Mouse (Mus musculus): Measurements from ENCODE around the gene Gm44503. TPM values are rescaled to one million over a fixed set of nuclear protein-coding genes. Genes with fewer than 3 reads are reported as not detected.
A peak's percentile ranks its signal among the peaks of the same experiment; 100 is the strongest.

Gm44503 gene
- polyA plus RNA-seq, 1 experiment from 2014 or later, result not detected

DNA sequence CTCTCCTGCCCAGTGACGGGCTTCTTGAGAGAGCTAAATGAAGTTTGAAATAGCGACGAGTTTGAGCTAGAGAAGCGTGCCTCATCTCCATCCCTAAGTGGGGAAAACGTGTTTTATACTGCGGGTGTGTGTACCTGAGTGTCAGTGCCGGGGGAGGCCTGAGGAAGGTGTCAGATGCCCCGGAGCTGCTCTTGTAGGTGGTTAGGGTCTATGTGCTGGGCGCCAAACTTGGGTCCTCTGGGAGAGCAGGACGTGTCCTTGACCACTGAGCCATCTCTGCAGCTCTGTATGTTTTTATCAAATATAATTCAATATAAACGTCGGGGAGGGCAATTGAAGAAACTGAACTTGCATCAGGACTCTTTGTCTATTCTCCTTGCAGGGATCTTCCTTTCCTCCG lies 14.4 kb upstream of the Gm44503 start:
- H3K27me3 ChIP-seq (replicated peaks), result no peaks in the 10 kb centered on the region
- ATAC-seq (ENCODE audit: insufficient read depth, low FRiP score, low read depth), result no peak
- WGBS, result 88% methylated on average over 13 of the region's 13 CpGs
- H3K4me3 ChIP-seq (replicated peaks), result no peak overlapping the region
- peaks cover 20% of the 10 kb centered on the region for H3K36me3 ChIP-seq
- no peak overlapping the region for H3K4me2 ChIP-seq
- no peaks in the 10 kb centered on the region for H3K4me1 ChIP-seq
- H3K9ac ChIP-seq, result no peak overlapping the region
- H3K27ac ChIP-seq, result no peak overlapping the region
- no peaks in the 10 kb centered on the region for H3K9me3 ChIP-seq

- H3K27ac ChIP-seq, result no peak overlapping the region
- H3K9ac ChIP-seq, result no peak overlapping the region
- no peak overlapping the region for H3K4me3 ChIP-seq (replicated peaks)
- H3K9me3 ChIP-seq, result no peaks in the 10 kb centered on the region
- no peaks in the 10 kb centered on the region for H3K27me3 ChIP-seq (replicated peaks)
- H3K36me3 ChIP-seq, result peaks cover 20% of the 10 kb centered on the region
- no peak for ATAC-seq (ENCODE audit: insufficient read depth, low FRiP score, low read depth)
- H3K4me1 ChIP-seq, result no peaks in the 10 kb centered on the region
- H3K4me2 ChIP-seq, result no peak overlapping the region
- 83% methylated on average over 1 of the region's 1 CpGs for WGBS
These were observed 11.6 kb upstream of the Gm44503 start for GRCm38 (mm10) chr9:72947010-72947409.

GRCm38 (mm10) chr9:72949572-72949971 lies 9.1 kb upstream of the Gm44503 start:
- peak; percentile 39; the same call in 1 of the 2 replicates for ATAC-seq (ENCODE audit: insufficient read depth, low FRiP score, low read depth)
- H3K27ac ChIP-seq, result no peak overlapping the region
- no peak overlapping the region for H3K9ac ChIP-seq
- H3K36me3 ChIP-seq, result peaks cover 20% of the 10 kb centered on the region
- no peaks in the 10 kb centered on the region for H3K9me3 ChIP-seq
- H3K27me3 ChIP-seq (replicated peaks), result no peaks in the 10 kb centered on the region
- no peaks in the 10 kb centered on the region for H3K4me1 ChIP-seq
- no peak overlapping the region for H3K4me3 ChIP-seq (replicated peaks)
- no peak overlapping the region for H3K4me2 ChIP-seq
- 57% methylated on average over 7 of the region's 7 CpGs for WGBS

GRCm38 (mm10) chr9:72954746-72955145 lies 3.9 kb upstream of the Gm44503 start:
- no peaks in the 10 kb centered on the region for H3K9me3 ChIP-seq
- WGBS, result 45% methylated on average over 2 of the region's 2 CpGs
- H3K36me3 ChIP-seq, result no peaks in the 10 kb centered on the region
- H3K27me3 ChIP-seq (replicated peaks), result no peaks in the 10 kb centered on the region
- no peak for ATAC-seq (ENCODE audit: insufficient read depth, low FRiP score, low read depth)
- H3K27ac ChIP-seq, result no peak overlapping the region
- H3K9ac ChIP-seq, result no peak overlapping the region
- H3K4me1 ChIP-seq, result peaks cover 2% of the 10 kb centered on the region; the same call in 1 of the 2 replicates
- H3K4me3 ChIP-seq (replicated peaks), result no peak overlapping the region
- H3K4me2 ChIP-seq, result no peak overlapping the region

DNA sequence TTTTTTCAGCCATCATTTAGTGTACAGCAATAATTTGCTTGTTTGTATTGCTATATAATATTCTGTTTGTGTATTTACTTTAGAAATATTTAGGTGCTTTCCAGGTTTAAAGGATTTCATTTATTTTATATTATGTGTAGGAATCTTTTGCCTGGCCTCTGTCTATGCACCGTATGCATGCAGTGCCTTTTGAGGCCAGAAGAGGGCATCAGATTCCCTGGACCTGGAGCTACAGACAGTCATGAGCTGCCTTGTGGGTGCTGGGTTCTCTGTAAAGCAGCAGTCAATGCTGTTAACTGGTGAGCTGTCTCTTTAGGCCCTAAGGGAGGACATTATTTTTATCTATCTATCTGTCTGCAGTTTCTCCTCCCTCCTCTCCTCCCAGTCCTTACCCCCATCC lies 3.1 kb upstream of the Gm44503 start:
- H3K36me3 ChIP-seq, result no peaks in the 10 kb centered on the region
- peaks cover 2% of the 10 kb centered on the region; the same call in 1 of the 2 replicates for H3K4me1 ChIP-seq
- no peak overlapping the region for H3K9ac ChIP-seq
- WGBS, result 19% methylated on average over 1 of the region's 1 CpGs
- no peak overlapping the region for H3K4me2 ChIP-seq
- no peak overlapping the region for H3K4me3 ChIP-seq (replicated peaks)
- H3K9me3 ChIP-seq, result no peaks in the 10 kb centered on the region
- no peaks in the 10 kb centered on the region for H3K27me3 ChIP-seq (replicated peaks)
- H3K27ac ChIP-seq, result no peak overlapping the region
- no peak for ATAC-seq (ENCODE audit: insufficient read depth, low FRiP score, low read depth)

DNA sequence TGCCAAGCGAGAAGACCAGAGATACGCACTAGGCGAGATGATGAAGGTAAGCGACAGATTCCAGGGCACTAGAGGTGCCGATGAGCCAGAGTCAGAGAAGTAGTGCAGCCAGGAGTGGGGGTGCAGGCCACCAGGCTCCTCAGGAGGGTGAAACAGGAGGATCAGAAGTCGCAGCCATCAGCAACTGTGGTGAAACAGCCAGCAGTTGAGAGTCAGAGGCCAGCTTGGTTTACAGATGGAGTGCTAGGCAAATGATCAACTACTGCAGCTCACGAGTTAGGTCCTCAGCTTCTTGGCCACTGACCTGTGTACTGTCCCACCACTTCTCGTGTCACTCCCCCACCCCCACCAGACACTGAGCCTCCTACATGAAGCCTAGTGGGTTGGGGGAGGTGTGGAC lies 2.7 kb downstream of the Gm44503 start:
- H3K4me2 ChIP-seq, result no peak overlapping the region
- H3K4me1 ChIP-seq, result peaks cover 2% of the 10 kb centered on the region; the same call in 1 of the 2 replicates
- H3K27me3 ChIP-seq (replicated peaks), result no peaks in the 10 kb centered on the region
- no peak overlapping the region for H3K27ac ChIP-seq
- 70% methylated on average over 8 of the region's 8 CpGs for WGBS
- no peaks in the 10 kb centered on the region for H3K36me3 ChIP-seq
- H3K4me3 ChIP-seq (replicated peaks), result no peak overlapping the region
- no peaks in the 10 kb centered on the region for H3K9me3 ChIP-seq
- ATAC-seq (ENCODE audit: insufficient read depth, low FRiP score, low read depth), result no peak
- no peak overlapping the region for H3K9ac ChIP-seq

GRCm38 (mm10) chr9:72961959-72962358 lies 3.3 kb downstream of the Gm44503 start:
- no peaks in the 10 kb centered on the region for H3K36me3 ChIP-seq

DNA sequence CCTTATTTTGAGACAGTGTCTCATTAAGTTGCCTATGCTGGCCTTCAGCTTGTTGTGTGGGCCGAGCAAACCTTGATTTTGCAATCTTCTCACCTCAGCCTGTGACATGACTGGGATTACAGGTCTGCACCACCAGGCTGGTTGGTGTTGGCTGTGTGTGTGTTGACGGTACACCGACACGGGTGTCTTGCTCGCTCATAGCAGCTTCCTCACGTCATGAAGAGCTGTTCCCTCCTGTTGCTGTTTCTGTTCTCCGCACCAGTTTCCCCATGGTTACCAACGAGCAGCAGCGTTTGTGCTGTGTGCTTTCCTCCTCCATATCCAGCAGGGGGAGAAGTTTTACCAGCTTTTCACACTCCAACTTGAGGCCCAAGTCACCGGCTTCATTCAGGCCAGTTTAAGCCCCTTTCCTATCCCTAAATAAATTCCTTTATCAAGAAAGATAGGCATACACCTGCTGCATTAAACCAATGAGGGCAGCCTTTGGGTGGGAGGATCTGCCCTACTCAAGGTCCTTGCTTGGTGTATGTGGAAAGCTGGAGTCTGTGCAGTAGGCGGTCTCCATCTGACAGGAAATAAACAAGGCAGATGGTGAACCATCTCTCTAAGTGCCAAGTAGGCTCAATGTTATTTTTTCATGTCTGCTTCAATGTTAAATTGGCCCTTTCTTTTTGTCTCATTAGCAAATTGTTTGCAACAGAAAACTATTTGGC lies 9.9 kb downstream of the Gm44503 start:
- Histone ChIP-seq H3K4me3 (replicated peaks) (no peak overlapping the region), H3K9ac (no peak overlapping the region), H3K27me3 (replicated peaks) (no peaks in the 10 kb centered on the region), H3K4me2 (no peak overlapping the region), H3K36me3 (no peaks in the 10 kb centered on the region), H3K4me1 (no peaks in the 10 kb centered on the region), H3K9me3 (no peaks in the 10 kb centered on the region), H3K27ac (no peak overlapping the region)
- WGBS, result 28% methylated on average over 11 of the region's 11 CpGs
- ATAC-seq (ENCODE audit: insufficient read depth, low FRiP score, low read depth), result peak; percentile 53; the same call in 1 of the 2 replicates

More at GRCm38 (mm10) chr9:72961959-72962358, 3.3 kb downstream of the Gm44503 start:
- no peak overlapping the region for H3K27ac ChIP-seq
- WGBS, result 74% methylated on average over 15 of the region's 15 CpGs
- H3K27me3 ChIP-seq (replicated peaks), result no peaks in the 10 kb centered on the region
- no peak for ATAC-seq (ENCODE audit: insufficient read depth, low FRiP score, low read depth)
- H3K9me3 ChIP-seq, result no peaks in the 10 kb centered on the region
- H3K4me3 ChIP-seq (replicated peaks), result no peak overlapping the region
- no peak overlapping the region for H3K9ac ChIP-seq
- no peak overlapping the region for H3K4me2 ChIP-seq
- peaks cover 2% of the 10 kb centered on the region; the same call in 1 of the 2 replicates for H3K4me1 ChIP-seq

DNA sequence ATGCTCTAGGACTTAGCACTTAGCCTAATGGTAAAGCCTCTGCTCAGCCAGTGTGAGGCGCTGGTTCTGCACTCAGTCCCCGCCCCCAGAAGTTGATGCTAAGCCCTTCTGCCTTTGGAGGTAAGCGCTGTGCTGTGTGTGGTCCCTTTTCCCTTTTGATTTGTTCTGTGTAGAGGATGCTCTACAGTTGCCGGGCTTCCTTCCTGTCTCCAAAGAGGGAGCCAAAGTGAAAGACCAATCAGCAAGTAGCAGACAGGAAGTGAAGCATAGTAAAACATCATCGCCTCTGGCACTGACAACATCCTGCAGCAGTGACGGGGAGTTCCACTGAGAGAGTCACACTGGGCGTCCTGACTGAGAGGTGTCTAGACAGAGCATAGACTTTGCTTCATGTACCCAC lies 11.2 kb downstream of the Gm44503 start:
- no peak overlapping the region for H3K9ac ChIP-seq
- H3K36me3 ChIP-seq, result no peaks in the 10 kb centered on the region
- H3K27ac ChIP-seq, result no peak overlapping the region
- H3K4me3 ChIP-seq (replicated peaks), result no peak overlapping the region
- WGBS, result 73% methylated on average over 7 of the region's 7 CpGs
- ATAC-seq (ENCODE audit: insufficient read depth, low FRiP score, low read depth), result no peak
- no peaks in the 10 kb centered on the region for H3K27me3 ChIP-seq (replicated peaks)
- H3K9me3 ChIP-seq, result no peaks in the 10 kb centered on the region
- H3K4me1 ChIP-seq, result no peaks in the 10 kb centered on the region
- H3K4me2 ChIP-seq, result no peak overlapping the region

- 84% methylated on average over 5 of the region's 5 CpGs for WGBS
- no peaks in the 10 kb centered on the region for H3K36me3 ChIP-seq
- H3K9me3 ChIP-seq, result no peaks in the 10 kb centered on the region
- no peaks in the 10 kb centered on the region for H3K27me3 ChIP-seq (replicated peaks)
- no peaks in the 10 kb centered on the region for H3K4me1 ChIP-seq
- H3K4me3 ChIP-seq (replicated peaks), result no peak overlapping the region
- no peak overlapping the region for H3K9ac ChIP-seq
- H3K4me2 ChIP-seq, result no peak overlapping the region
- no peak for ATAC-seq (ENCODE audit: insufficient read depth, low FRiP score, low read depth)
- H3K27ac ChIP-seq, result no peak overlapping the region
These were observed 13.8 kb downstream of the Gm44503 start for GRCm38 (mm10) chr9:72972435-72972834.

- no peak for ATAC-seq (ENCODE audit: insufficient read depth, low FRiP score, low read depth)
- H3K4me2 ChIP-seq, result no peak overlapping the region
- H3K36me3 ChIP-seq, result no peaks in the 10 kb centered on the region
- no peak overlapping the region for H3K9ac ChIP-seq
- H3K4me1 ChIP-seq, result no peaks in the 10 kb centered on the region
- H3K9me3 ChIP-seq, result no peaks in the 10 kb centered on the region
- H3K27me3 ChIP-seq (replicated peaks), result no peaks in the 10 kb centered on the region
- H3K4me3 ChIP-seq (replicated peaks), result no peak overlapping the region
- H3K27ac ChIP-seq, result no peak overlapping the region
These were observed 14.3 kb downstream of the Gm44503 start for GRCm38 (mm10) chr9:72972984-72973383.

DNA sequence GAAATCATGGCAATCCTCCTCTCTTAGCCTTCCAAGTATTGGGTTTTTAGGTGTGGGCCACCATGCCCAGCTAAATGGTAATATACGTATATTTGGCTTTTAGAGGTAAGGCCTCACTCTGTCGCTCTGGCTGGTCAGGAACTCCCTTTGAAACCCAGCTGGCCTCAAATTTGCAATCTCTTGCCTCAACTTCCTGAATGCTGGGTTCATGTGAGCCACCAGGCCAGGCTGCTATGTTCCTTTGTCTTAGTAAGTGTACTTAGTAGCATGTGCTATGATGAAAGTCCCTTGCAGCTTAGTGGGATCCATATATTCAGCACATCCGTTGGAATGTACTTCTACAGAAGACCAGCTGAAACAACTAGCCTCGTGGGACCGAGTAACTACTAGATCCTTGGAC lies 16.1 kb downstream of the Gm44503 start:
- 88% methylated on average over 5 of the region's 5 CpGs for WGBS
- H3K9me3 ChIP-seq, result no peaks in the 10 kb centered on the region
- H3K4me2 ChIP-seq, result no peak overlapping the region
- ATAC-seq (ENCODE audit: insufficient read depth, low FRiP score, low read depth), result no peak
- no peak overlapping the region for H3K4me3 ChIP-seq (replicated peaks)
- no peak overlapping the region for H3K9ac ChIP-seq
- H3K27ac ChIP-seq, result no peak overlapping the region
- H3K4me1 ChIP-seq, result no peaks in the 10 kb centered on the region
- H3K27me3 ChIP-seq (replicated peaks), result no peaks in the 10 kb centered on the region
- no peaks in the 10 kb centered on the region for H3K36me3 ChIP-seq

DNA sequence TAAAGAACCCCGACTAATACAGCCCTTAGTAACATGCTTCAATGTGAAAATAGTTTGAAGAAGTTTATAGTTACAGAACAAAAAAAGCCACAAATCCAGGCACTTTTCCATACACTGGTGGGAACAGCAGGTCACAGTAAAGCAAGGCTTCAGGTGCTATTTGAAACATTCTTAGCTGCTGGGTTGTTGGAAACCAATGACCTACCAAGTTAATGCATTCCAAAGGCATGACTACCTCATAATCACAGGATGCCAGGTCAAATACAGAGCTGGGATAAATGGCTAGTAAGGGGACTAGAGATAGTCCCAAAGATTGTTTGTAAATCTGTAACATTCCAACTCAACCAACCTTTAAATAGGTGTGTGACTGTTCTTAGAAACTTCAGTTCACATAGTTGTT lies 16.6 kb downstream of the Gm44503 start:
- 85% methylated on average over 1 of the region's 1 CpGs for WGBS
- Histone ChIP-seq H3K36me3 (no peaks in the 10 kb centered on the region), H3K4me2 (no peak overlapping the region), H3K4me1 (no peaks in the 10 kb centered on the region), H3K9ac (no peak overlapping the region), H3K9me3 (no peaks in the 10 kb centered on the region), H3K27ac (no peak overlapping the region), H3K27me3 (replicated peaks) (no peaks in the 10 kb centered on the region), H3K4me3 (replicated peaks) (no peak overlapping the region)
- no peak for ATAC-seq (ENCODE audit: insufficient read depth, low FRiP score, low read depth)
